Mouse (Mus musculus) brain, embryonic 14.5 days (tissue): ENCODE data around the gene Rbfox3. TPM values are rescaled to one million over a fixed set of nuclear protein-coding genes. Genes with fewer than 3 reads are reported as not detected.
A peak's percentile ranks its signal among the peaks of the same experiment; 100 is the strongest.

Experiments
- DNase-seq: peaks from one replicate; pipeline ENCODE4 v3.0.0-alpha.2; 2011; ENCODE audit warnings: low read depth
- CTCF ChIP-seq: fragments of 200-500 bp; IDR thresholded peaks from 2 replicates; pipeline ENCODE4 v1.5.1; 2012; ENCODE audit warnings: inconsistent platforms, mild to moderate bottlenecking, moderate library complexity, borderline replicate concordance; ENCODE audit not compliant: insufficient read depth, insufficient read length; ENCODE audit errors: extremely low read depth
- POLR2A ChIP-seq: fragments of 200-500 bp; IDR thresholded peaks from 2 replicates; pipeline ENCODE4 v1.6.1; 2012; ENCODE audit warnings: mild to moderate bottlenecking, inconsistent platforms, borderline replicate concordance; ENCODE audit not compliant: poor library complexity, insufficient read depth, insufficient read length, severe bottlenecking; ENCODE audit errors: extremely low read depth
- polyA plus RNA-seq: library from polyadenylated mRNA; depleted of rRNA; stranded (reverse); fragments of >200 nt; gene quantifications from 2 replicates; pipeline ENCODE4 v1.2.3, GENCODE M21; 2012

Rbfox3 gene
- polyA plus RNA-seq, 1 experiment = 37.6 TPM

GRCm38 (mm10) chr11:118742762-118743161 is 168.6 kb downstream of the Rbfox3 start:
- DNase-seq = peak; percentile 67
- TF ChIP-seq POLR2A = no peak
- peak; percentile 78; the same call in 1 of the 2 replicates for TF ChIP-seq CTCF

- TF ChIP-seq POLR2A = no peak
- TF ChIP-seq CTCF = peak; percentile 67; the same call in 1 of the 2 replicates
- DNase-seq = peak; percentile 72
Measured at GRCm38 (mm10) chr11:118741262-118741661, 170.1 kb downstream of the Rbfox3 start.

GRCm38 (mm10) chr11:118740001-118740400 is 171.4 kb downstream of the Rbfox3 start:
- DNase-seq = peak; percentile 87
- no peak for TF ChIP-seq POLR2A
- peak; percentile 91 for TF ChIP-seq CTCF

DNA sequence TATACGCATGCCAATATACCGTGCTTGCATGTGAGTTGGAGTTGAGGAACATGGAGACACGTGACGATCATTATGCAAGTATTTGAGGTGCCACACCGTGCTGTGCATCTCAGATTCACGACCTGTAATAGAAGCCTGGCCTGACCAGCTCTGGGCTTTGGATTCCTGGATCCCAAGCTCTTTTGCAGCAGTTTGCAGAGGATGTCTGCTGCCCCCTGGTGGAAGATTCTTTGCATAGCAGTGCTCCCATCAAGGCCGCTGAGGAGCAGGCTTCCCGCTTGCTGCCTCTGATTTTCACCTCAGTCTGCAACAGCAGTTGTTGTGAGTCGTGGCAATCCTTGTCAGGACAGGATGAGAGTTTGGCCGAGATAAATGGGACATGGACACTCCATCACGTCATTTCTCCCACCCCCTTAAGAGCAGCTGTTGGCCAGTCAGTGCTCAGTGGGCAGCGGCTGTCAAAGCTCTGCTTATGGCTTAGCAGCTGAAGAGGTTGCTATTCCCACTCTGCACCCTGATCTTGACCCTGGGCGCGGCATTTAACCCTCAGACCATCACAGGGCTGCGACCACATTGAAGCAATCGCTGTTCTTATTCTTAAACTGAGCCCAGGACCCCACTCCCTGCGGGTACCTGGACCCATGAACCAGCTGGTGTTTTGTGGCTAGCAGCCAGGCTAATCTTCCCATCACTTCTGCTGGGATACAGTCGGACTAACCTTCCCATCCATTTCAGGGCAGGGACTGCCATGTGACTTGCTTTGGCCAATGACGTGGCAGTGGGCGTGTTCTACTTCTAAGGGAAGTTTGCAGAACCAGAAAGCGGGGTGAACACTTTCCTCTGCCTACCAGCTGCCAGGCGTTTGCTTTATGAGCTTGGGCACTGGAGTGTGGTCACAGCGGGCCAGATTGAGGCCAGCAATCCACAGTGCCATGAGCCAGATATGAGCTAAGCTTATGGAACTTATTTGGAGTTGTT is 172.3 kb downstream of the Rbfox3 start:
- peak; percentile 98 for TF ChIP-seq CTCF
- TF ChIP-seq POLR2A = no peak
- DNase-seq = peak; percentile 95

DNA sequence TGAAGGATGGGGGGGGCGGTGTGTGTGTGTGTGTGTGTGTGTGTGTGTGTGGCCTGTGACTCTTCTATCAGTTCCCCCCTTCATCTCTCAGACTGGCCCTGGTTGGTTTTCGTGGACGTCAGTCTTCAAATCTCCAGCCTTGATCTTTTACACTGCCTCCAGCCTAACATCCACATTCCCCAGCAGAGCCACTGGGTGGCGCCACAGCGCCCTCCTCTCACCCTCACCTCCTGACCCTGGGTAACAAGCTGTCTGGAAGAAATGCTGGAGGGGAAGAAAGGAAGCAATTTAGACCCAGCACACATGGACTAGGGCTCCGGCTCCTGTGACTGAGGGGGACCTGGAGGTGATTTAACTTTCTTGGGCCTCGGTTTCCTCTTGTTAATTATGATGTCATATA is 173.1 kb downstream of the Rbfox3 start:
- DNase-seq = no peak
- TF ChIP-seq POLR2A = no peak
- peak; percentile 50; the same call in 1 of the 2 replicates for TF ChIP-seq CTCF

GRCm38 (mm10) chr11:118737821-118738220 is 173.6 kb downstream of the Rbfox3 start:
- no peak for TF ChIP-seq POLR2A
- peak; percentile 39; the same call in 1 of the 2 replicates for TF ChIP-seq CTCF
- no peak for DNase-seq

DNA sequence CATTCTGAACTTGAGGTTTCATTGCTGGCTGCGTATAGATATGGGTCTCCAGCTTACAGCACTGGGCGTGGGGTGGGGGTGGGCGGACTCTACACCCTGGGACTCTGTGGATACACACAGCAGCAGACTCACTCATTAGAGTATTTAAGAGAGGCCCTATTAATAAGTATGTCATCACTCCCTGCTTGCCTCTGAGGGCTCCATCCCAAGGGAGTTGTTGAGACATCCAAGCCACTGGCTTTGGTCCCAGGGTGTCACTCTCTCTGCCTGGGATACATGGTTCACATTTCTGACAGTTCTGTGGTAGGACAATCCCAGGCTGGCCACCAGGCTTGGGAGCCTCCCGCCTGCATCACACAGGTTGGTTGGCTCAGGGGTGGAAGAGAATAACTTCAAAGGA is 174.4 kb downstream of the Rbfox3 start:
- DNase-seq = no peak
- TF ChIP-seq CTCF (no peak), POLR2A (no peak)

DNA sequence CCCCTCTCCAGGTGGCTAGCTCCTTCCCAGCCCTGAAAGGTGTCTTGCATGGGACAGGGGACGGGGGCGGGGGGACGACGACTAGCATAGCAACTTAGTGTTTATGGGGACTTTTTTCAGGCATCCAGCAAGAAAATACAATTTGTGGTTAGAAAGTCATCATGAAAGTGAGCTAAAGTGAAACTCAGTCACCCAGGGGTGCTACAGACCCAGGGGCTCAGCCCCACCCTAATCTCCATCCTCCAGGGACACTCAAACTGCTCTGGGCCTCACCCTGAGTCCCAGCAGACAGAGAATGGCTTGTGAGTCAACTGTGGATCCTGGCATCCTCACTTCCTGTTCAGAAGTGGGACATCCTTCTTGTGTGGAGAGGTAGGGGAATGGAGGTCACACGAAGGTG is 179.7 kb downstream of the Rbfox3 start:
- TF ChIP-seq POLR2A (no peak), CTCF (no peak)
- no peak for DNase-seq

DNA sequence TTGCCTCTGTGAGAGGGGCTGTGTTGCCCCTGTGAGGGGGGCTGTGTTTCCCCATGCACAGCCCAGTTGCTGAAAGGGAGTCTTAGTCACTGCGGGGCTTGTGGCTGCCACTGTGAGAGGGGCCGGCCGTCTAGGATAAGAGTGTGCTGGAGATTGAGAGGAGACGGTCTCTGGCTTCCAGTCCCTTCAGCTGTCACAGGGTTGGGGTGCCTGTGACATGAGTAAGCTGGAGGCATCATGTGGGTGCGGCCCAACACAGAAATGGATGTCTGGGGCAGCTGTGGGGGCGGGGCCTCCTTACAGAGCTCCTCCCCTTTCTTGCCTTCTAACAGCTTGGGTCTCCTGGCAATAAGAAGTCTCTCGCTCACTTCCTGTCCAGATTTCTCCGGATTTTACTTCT is 182.0 kb downstream of the Rbfox3 start:
- peak; percentile 71 for DNase-seq
- no peak for TF ChIP-seq CTCF
- no peak for TF ChIP-seq POLR2A

GRCm38 (mm10) chr11:118728797-118729196 is 182.6 kb downstream of the Rbfox3 start:
- no peak for TF ChIP-seq CTCF
- TF ChIP-seq POLR2A = no peak
- no peak for DNase-seq

DNA sequence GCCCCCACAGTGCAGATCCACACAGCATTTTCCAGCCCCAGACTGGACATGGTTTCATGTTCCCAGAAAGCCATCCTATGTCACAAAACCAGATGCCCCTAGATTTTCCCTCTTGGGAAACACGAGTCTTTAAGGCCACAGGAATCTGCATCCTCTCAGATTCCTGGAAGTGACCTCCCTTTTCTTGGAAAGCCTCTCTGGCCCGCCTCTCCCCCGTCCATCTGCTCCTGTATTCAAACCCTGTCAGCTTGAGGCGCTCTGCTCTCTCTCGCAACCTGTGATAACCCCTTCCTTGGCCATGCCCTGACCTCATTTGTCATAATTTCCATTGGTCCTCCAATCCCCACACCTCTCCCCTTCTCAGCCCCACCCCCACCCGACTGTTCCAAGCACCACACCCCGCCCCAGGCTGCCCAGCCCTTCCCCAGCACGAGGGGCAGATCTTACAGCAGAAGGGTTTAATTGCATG is 183.3 kb downstream of the Rbfox3 start:
- DNase-seq = no peak
- TF ChIP-seq CTCF (no peak), POLR2A (no peak)
